Mouse (Mus musculus) mesoderm, embryonic 11.5 days (tissue): ENCODE results near the gene Ggcx.
A peak's percentile ranks its signal among the peaks of the same experiment; 100 is the strongest.
"Not testable (repeated sequence)": the region's sequence is repeated elsewhere in the genome, so short reads cannot be mapped to it uniquely, and the experiment has no call there.

ENCODE experiments used
- DNase-seq: peaks from one replicate; pipeline ENCODE4 v3.0.0-alpha.2; 2012; ENCODE audit warnings: low read depth, low spot score

Gene Ggcx

DNA sequence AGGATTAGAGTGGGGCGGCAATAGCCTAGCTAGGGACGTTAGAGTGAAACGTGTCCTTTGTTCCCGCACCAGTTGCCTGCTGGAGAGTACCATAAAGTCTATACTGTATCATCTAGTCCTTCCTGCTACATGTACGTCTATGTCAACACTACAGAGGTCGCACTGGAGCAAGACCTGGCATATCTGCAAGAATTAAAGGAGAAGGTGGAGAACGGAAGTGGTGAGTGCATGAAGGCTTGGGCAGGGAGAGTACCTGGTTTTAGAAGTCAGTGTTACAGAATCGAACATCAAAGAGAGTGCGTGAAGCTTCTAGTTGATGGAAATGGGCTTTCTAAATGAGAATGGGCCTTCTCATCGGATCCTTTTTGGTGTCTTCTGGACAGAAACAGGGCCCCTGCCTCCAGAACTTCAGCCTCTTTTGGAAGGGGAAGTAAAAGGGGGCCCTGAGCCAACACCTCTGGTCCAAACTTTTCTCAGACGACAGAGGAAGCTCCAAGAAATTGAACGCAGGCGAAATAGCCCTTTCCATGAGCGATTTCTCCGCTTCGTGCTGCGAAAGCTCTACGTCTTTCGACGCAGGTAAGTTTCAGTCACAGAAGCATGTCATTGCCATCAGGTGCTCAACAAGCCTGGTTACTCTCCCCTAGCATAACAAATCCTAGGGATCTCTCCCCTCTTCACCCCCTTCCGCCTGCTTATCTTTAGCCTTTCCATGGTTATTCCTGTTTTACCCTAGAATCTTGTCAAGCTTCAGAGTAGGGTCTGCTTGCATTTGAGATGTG is 15.1 kb downstream of the Ggcx start:
- DNase-seq = no peak

- DNase-seq = no peak
Measured at GRCm38 (mm10) chr6:72430989-72431921, 17.1 kb downstream of the Ggcx start.

- no peak for DNase-seq
Measured at GRCm38 (mm10) chr6:72432153-72432552, 18.0 kb downstream of the Ggcx start.

DNA sequence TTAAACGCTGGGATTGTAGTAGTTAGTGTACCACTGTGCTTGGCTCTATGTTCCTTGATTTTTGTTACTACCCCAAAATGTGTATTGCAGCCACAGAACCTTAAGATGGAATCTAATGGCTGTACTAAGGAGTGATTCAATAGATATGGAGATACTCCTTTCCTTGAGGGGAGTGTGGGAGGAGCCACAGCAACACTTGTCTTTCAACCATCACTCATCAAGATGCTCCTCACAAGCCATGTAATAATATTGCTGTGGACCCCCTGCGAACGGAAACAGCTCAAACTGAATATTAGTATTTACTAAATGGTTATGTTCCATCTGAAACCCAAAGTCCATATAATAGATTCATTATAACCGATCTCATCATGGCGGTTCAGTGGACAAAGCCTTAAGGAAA is 24.1 kb downstream of the Ggcx start:
- no peak for DNase-seq

DNA sequence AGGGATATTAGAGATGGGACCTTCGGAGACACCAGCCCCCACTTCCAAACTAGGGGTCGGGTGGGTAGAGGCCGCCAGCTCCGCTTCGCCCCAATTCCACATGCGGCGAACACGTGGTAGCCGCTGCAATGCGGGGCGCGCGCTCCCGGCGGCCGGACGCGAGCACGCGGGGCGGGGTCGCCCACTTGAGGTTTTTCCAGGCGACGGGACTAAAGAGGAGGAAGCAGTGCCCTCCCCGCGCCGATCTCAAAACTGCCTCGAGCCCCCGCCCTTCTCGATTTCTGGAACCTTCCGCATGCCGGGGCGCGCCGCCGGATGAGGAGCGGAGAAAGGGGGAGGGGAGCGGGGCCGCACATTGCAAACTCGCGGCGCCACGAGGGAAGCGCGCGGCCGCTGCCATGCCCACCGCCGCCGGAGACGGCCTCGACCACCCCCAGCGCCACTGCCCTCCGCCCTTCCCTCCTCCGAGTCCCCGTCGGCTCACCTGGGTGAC is 24.8 kb downstream of the Ggcx start:
- DNase-seq = peak; percentile 80

- peak; percentile 93 for DNase-seq
Measured at GRCm38 (mm10) chr6:72439355-72440185, 25.5 kb downstream of the Ggcx start, which contains the start of gene Mat2a. Mat2a (minus strand) TSS chr6:72439558.

GRCm38 (mm10) chr6:72440186-72440990 is 26.3 kb downstream of the Ggcx start:
- no peak for DNase-seq

DNA sequence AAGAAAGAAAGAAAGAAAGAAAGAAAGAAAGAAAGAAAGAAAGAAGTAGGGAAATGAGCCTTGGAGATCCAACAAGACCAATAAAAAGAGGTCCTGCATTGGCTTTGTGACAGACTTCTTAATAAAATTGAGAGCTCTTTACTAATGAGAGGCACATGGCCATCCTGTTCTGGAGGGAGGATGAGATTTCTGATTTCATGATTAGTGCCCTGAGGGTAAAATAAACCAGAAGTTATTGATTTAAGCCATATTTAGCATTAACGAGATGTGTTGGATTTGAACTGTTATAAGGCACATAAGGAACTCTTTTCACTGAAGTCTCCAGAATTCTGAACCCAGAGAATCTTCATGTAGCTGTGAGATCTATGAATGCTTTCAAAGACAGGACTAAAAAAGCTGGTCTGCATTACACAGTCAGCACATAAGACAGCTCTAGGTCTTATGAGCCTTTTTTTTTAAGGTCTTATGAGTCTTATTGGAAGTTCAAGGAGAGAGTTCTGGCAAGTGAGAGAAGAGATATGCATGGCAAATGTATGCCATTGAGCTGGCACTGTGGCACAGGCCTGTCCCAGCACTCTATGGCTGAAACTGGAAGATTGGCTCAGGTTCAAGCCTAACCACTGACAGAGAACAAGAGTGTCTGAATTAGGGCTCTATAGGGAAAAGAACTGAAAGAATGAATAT is 29.0 kb downstream of the Ggcx start:
- DNase-seq = no peak

DNA sequence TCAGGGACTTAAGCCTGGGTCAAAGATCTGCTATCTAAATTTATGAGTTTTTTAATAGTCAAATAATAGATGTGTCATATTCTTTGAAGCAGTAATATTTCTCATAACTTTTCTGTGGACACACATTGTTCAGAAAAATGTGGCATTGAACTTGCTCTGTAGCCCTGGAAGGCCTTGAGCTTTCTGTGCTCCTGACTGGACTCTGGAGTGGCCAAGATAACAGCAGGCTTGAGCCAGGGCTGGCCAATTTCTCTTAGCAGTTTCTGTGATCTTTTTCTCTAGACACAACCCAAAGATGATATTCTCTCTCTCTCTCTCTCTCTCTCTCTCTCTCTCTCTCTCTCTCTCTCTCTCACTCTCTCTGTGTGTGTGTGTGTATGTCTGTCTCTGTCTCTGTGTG is 30.9 kb downstream of the Ggcx start:
- no peak for DNase-seq

DNA sequence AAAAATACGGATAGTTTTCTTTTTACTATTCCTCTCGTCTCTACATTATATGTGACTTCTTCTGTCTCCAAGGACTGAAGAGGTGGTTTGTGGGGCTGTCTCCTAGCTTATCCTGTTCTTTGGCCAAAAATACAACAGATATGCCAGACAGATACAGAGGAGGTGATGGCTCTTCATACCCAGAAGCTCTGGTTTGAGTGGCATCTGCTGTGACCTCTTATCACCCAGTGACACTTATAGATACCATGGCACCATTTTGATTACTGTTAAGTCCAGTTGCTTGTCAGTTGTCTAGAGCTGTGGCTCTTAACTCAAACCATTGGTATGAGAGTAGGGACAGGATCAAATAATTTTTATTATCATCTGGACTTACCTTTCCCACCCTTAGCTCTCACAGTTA is 33.4 kb downstream of the Ggcx start:
- DNase-seq = no peak

- DNase-seq = not testable (repeated sequence)
Measured at GRCm38 (mm10) chr6:72451778-72452177, 37.7 kb downstream of the Ggcx start.

- DNase-seq = no peak
Measured at GRCm38 (mm10) chr6:72452329-72452728, 38.2 kb downstream of the Ggcx start.

DNA sequence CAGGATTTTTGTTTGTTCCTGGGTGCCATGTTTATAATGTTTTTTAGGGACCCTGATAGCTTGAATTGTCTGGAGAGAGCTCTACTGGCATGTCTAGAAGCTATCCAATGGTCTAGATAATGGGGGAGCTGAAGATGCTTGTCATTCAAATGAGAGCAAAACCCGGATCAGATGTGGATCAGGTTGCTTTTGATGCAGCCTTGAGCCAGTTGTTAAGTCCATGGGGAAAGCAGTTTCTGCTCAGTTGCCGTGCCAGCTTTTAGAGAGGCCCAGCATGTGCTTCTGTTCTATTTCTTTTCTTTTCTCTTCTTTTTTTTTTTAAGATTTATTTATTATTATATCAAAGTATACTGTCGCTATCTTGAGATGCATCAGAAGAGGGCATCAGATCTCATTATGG is 39.5 kb downstream of the Ggcx start:
- no peak for DNase-seq

- no peak for DNase-seq
Measured at GRCm38 (mm10) chr6:72454072-72454746, 40.1 kb downstream of the Ggcx start.

DNA sequence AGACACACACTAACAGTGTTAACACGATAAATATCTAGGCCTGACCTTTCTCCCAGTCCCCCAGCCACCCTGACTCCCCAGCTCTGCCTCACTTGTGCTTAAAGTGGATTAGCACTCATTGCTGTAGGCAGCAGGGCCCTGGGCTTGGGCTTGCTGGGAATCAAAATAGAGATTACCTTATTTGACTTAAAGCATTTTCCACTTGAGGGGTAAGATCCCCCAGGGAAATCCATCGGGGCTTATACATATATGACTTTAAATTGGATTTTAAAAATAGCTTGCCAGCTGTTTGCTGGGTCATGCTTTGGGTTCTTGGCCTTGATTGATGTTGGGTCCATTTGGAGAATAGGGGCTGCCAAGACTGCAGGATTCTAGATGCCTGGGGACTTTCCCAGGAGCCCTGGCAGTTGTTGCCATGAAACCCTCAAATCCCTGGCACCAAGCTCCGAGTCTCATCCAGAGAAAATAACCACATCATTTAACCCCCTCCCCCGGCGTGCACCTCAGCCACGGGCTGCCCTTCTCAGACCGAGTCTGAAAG is 40.8 kb downstream of the Ggcx start:
- DNase-seq = no peak

GRCm38 (mm10) chr6:72456567-72456966 is 42.5 kb downstream of the Ggcx start:
- no peak for DNase-seq

- DNase-seq = no peak
Measured at GRCm38 (mm10) chr6:72458418-72458817, 44.3 kb downstream of the Ggcx start.

GRCm38 (mm10) chr6:72458921-72459320 is 44.8 kb downstream of the Ggcx start:
- no peak for DNase-seq
